Mouse (Mus musculus): ENCODE data around the gene Rbfox1. TPM values are rescaled to one million over a fixed set of nuclear protein-coding genes. Genes with fewer than 3 reads are reported as not detected.

The Rbfox1 gene
- polyA plus RNA-seq, 1 experiment from 2014 or later: 1.6 TPM

DNA sequence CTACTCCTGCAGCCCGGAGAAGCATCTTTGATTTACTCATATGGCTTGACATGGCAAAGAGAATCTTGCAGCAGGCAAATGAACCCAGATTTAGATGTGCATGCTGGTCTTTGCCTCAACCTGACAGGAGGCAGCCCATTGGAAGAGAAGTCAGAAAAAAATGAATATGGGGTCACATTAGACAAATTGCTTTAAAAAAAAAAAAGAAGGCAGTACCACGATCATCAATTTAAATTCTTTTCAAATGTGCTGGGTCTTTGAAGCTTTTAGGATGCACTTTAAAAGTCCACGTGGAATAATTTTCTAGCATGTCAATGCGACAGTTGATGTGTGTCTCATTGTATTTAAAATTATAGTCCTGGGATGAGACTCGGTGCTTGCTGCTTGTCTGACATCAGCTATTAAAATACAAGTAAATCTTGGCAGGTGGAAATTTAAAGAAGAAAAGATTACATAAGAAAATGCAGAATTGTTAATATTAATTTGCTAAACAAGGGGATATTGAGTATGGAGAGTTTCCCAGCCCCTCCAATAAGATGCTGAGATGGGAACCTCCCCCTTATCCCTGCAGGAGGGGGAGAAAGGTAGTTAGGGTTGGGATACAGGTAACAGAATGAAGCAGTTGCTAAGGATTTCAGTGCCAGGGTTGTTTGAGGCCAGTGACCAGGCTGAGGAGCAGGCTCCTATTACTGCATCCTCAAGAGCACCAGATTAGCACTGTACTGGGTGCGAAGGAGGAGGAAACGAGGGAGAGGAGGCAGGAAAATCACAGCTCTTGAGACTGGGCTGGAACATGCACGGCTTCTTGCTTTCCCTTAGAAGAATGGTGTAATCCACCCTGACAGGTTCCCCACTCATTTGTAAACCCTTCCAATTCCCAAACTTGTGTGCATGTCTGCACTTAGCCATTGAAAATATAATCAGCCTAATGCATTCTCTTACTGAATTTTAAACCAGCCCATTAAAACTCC, 1274.0 kb downstream of the Rbfox1 start:
- Histone ChIP-seq H3K4me2 (ENCODE audit: low read depth, low read length) (no peak overlapping the region), H3K27ac (ENCODE audit: low read length) (no peak overlapping the region), H3K4me1 (replicated peaks; ENCODE audit: control insufficient read depth, insufficient read depth, low read length) (no peaks in the 10 kb centered on the region), H3K27me3 (ENCODE audit: control insufficient read depth, insufficient read depth, low read depth, low read length) (no peaks in the 10 kb centered on the region), H3K9ac (ENCODE audit: low read length) (no peak overlapping the region), H3K4me3 (ENCODE audit: low read length) (no peak overlapping the region), H3K36me3 (ENCODE audit: control insufficient read depth, insufficient read depth, low read length) (no peaks in the 10 kb centered on the region), H3K9me3 (ENCODE audit: control insufficient read depth, low read length) (no peaks in the 10 kb centered on the region)
- 74% methylated on average over 8 of the region's 8 CpGs for WGBS
- no peak for ATAC-seq (ENCODE audit: low read depth)

DNA sequence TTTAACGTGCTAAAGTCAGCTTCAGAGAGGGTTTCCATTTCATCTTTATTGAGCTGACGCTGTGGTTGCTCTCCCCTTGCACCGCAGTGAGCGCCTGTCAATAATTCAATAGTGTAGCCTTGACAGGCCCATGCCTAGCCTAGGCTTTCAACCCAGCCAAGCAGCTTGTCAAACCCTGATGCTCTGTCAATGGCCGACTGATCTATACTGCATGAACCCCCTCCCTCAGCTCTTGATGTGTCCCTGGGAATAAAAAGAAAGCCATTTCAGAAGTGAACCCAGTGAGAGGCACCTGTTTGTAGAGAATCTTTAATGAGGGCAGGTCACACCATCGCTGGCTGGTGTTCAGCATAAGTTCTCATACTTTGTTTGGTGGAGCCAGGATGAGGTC, 1274.7 kb downstream of the Rbfox1 start:
- no peak overlapping the region for H3K4me2 ChIP-seq (ENCODE audit: low read depth, low read length)
- no peak for ATAC-seq (ENCODE audit: low read depth)
- no peaks in the 10 kb centered on the region for H3K36me3 ChIP-seq (ENCODE audit: control insufficient read depth, insufficient read depth, low read length)
- no peak overlapping the region for H3K9ac ChIP-seq (ENCODE audit: low read length)
- 83% methylated on average over 6 of the region's 6 CpGs for WGBS
- no peaks in the 10 kb centered on the region for H3K9me3 ChIP-seq (ENCODE audit: control insufficient read depth, low read length)
- no peak overlapping the region for H3K27ac ChIP-seq (ENCODE audit: low read length)
- no peak overlapping the region for H3K4me3 ChIP-seq (ENCODE audit: low read length)
- H3K27me3 ChIP-seq (ENCODE audit: control insufficient read depth, insufficient read depth, low read depth, low read length): no peaks in the 10 kb centered on the region
- H3K4me1 ChIP-seq (replicated peaks; ENCODE audit: control insufficient read depth, insufficient read depth, low read length): no peaks in the 10 kb centered on the region

DNA sequence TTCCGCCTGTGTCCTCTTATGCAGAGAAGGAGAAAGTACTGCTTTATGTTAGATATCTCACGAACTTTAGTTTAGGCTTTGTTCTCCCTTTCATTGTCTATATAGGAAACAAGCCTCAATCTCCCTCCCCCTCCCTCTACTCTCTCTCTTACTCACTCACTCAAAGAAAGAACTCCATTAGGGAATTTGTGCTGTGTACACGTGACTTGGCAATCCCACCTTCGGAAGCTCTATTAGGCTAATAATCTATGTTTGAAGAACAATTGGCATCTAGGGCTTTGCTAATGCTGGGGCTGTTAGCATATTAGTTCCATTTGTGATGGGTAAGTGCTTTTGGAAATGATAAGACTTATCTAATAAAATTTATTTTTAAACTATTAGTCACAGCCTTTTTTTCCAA, 1277.0 kb downstream of the Rbfox1 start:
- H3K9ac ChIP-seq (ENCODE audit: low read length): no peak overlapping the region
- H3K4me2 ChIP-seq (ENCODE audit: low read depth, low read length): no peak overlapping the region
- H3K4me3 ChIP-seq (ENCODE audit: low read length): no peak overlapping the region
- H3K27me3 ChIP-seq (ENCODE audit: control insufficient read depth, insufficient read depth, low read depth, low read length): no peaks in the 10 kb centered on the region
- H3K9me3 ChIP-seq (ENCODE audit: control insufficient read depth, low read length): no peaks in the 10 kb centered on the region
- H3K4me1 ChIP-seq (replicated peaks; ENCODE audit: control insufficient read depth, insufficient read depth, low read length): no peaks in the 10 kb centered on the region
- H3K27ac ChIP-seq (ENCODE audit: low read length): no peak overlapping the region
- 69% methylated on average over 4 of the region's 4 CpGs for WGBS
- no peak for ATAC-seq (ENCODE audit: low read depth)
- H3K36me3 ChIP-seq (ENCODE audit: control insufficient read depth, insufficient read depth, low read length): no peaks in the 10 kb centered on the region

DNA sequence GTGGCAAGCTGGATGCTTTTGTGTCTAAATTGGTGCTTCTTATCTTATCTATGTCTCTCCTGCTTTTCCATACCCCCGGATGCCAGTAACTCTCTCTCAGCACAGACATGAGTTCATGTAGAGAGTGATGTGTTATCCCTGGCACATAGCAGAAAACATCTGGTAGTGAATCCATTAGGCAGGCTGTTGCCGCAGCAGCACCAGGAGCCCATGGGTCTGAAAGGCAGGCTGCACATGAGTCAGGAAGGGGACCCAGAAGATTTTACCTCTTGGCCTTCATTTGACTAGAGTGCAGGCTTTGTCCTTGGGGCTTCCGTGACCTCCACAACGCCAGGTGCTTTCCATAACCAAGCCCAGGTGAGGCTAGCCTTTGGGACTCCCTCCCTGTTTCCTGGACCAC, 1278.5 kb downstream of the Rbfox1 start:
- Histone ChIP-seq H3K4me3 (ENCODE audit: low read length) (no peak overlapping the region), H3K4me1 (replicated peaks; ENCODE audit: control insufficient read depth, insufficient read depth, low read length) (no peaks in the 10 kb centered on the region), H3K27me3 (ENCODE audit: control insufficient read depth, insufficient read depth, low read depth, low read length) (no peaks in the 10 kb centered on the region), H3K36me3 (ENCODE audit: control insufficient read depth, insufficient read depth, low read length) (no peaks in the 10 kb centered on the region), H3K27ac (ENCODE audit: low read length) (no peak overlapping the region), H3K9ac (ENCODE audit: low read length) (no peak overlapping the region), H3K4me2 (ENCODE audit: low read depth, low read length) (no peak overlapping the region), H3K9me3 (ENCODE audit: control insufficient read depth, low read length) (no peaks in the 10 kb centered on the region)
- no peak for ATAC-seq (ENCODE audit: low read depth)
- 71% methylated on average over 4 of the region's 4 CpGs for WGBS

DNA sequence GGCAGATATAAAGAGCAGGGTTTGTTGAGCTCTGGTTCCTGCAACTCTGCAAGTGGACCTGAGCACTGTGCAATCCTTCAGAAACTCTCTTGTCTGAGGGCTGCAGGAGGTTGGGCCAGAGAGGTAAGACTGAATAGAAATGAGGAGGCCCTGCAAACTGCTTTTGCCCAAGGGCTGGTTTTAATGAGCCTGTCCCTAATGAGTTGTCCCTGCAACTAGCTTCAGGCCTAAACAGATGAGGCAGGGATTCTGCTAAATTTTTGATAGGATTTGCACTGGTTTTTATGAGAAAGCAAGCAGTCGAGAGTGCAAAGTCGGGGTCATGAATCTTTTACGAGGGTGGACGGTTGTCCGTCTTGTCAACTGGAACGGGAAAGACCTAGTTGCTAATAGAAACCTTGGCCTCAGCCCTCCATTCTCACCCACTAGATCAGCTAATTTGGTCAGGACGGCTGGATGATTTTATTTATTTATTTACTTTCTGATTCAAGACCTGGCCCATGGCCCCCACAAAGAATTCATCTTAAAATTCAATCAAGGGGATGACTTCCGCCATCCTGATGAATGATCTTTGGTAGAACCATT, 1279.1 kb downstream of the Rbfox1 start:
- no peak overlapping the region for H3K4me3 ChIP-seq (ENCODE audit: low read length)
- H3K4me1 ChIP-seq (replicated peaks; ENCODE audit: control insufficient read depth, insufficient read depth, low read length): no peaks in the 10 kb centered on the region
- no peak overlapping the region for H3K4me2 ChIP-seq (ENCODE audit: low read depth, low read length)
- no peaks in the 10 kb centered on the region for H3K27me3 ChIP-seq (ENCODE audit: control insufficient read depth, insufficient read depth, low read depth, low read length)
- no peak overlapping the region for H3K9ac ChIP-seq (ENCODE audit: low read length)
- H3K27ac ChIP-seq (ENCODE audit: low read length): no peak overlapping the region
- 78% methylated on average over 8 of the region's 8 CpGs for WGBS
- no peaks in the 10 kb centered on the region for H3K9me3 ChIP-seq (ENCODE audit: control insufficient read depth, low read length)
- H3K36me3 ChIP-seq (ENCODE audit: control insufficient read depth, insufficient read depth, low read length): no peaks in the 10 kb centered on the region
- no peak for ATAC-seq (ENCODE audit: low read depth)

DNA sequence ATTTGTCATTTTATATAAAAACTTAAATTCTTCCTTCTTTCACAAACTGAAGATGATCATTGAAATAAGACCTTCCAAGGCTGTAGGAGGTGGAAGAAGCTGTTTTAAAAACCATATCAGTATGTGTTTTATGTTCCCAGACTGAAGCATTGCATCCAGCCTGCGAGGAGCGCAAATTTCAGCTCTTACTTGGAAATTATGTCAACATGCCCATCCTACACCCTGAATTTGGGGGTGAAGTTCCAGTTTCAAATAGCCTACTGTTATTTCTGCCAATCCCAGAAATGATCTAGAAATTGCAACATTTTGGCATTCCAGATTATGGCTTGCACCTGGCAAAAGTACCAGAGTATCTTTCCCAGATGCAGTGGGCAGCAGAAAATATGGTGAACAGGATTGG, 1290.8 kb downstream of the Rbfox1 start:
- Histone ChIP-seq H3K9ac (ENCODE audit: low read length) (no peak overlapping the region), H3K36me3 (ENCODE audit: control insufficient read depth, insufficient read depth, low read length) (no peaks in the 10 kb centered on the region), H3K27ac (ENCODE audit: low read length) (no peak overlapping the region), H3K9me3 (ENCODE audit: control insufficient read depth, low read length) (no peaks in the 10 kb centered on the region), H3K4me2 (ENCODE audit: low read depth, low read length) (no peak overlapping the region), H3K4me3 (ENCODE audit: low read length) (no peak overlapping the region), H3K4me1 (replicated peaks; ENCODE audit: control insufficient read depth, insufficient read depth, low read length) (no peaks in the 10 kb centered on the region), H3K27me3 (ENCODE audit: control insufficient read depth, insufficient read depth, low read depth, low read length) (no peaks in the 10 kb centered on the region)
- 86% methylated on average over 2 of the region's 2 CpGs for WGBS
- no peak for ATAC-seq (ENCODE audit: low read depth)

DNA sequence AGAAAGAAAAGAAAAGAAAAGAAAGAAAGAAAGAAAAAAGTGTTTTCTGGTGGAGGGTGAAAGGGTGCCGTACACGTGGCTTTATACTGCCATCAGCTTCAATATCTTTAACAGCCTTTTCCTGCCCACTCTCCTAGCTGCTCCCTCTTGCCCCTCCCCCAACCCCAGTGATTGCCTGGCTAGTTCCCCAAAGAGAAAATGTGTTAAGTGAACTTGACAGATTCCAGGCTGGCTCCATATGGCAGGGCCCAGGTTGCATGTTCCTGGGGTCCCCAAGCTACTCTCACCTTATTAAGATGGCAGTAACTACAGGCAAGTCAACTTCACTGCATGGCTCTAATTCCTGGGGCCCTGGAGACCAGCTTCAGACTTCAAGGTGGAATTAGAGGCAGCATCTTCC, 1302.6 kb downstream of the Rbfox1 start:
- WGBS: 33% methylated on average over 2 of the region's 2 CpGs

DNA sequence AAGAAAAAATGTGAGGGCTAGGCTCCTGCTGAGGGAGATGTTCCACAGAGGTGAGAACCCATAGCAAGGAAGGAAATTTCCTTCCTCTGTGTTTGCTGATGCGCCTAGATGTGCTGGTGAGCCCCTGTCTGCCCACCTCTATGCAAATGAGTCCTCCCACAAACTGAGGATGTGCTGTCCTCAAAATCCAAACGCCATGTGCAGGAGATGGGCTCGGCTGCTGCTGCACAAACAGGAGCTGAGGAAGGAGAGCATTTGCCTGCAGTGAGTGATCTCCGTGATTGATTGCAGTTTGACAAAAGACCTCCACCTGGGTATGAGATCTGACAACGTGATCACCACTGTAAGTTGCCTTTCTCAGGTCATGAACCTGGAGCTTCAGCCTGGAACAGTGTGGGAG, 1308.4 kb downstream of the Rbfox1 start:
- H3K4me3 ChIP-seq (ENCODE audit: low read length): no peak overlapping the region
- no peak for ATAC-seq (ENCODE audit: low read depth)
- WGBS: 45% methylated on average over 5 of the region's 5 CpGs
- no peak overlapping the region for H3K4me2 ChIP-seq (ENCODE audit: low read depth, low read length)
- no peaks in the 10 kb centered on the region for H3K4me1 ChIP-seq (replicated peaks; ENCODE audit: control insufficient read depth, insufficient read depth, low read length)
- no peak overlapping the region for H3K9ac ChIP-seq (ENCODE audit: low read length)
- H3K27ac ChIP-seq (ENCODE audit: low read length): no peak overlapping the region
- no peaks in the 10 kb centered on the region for H3K36me3 ChIP-seq (ENCODE audit: control insufficient read depth, insufficient read depth, low read length)
- no peaks in the 10 kb centered on the region for H3K27me3 ChIP-seq (ENCODE audit: control insufficient read depth, insufficient read depth, low read depth, low read length)
- no peaks in the 10 kb centered on the region for H3K9me3 ChIP-seq (ENCODE audit: control insufficient read depth, low read length)

More for the DNA sequence above, 1302.6 kb downstream of the Rbfox1 start:
- Histone ChIP-seq H3K4me2 (ENCODE audit: low read depth, low read length) (no peak overlapping the region), H3K9ac (ENCODE audit: low read length) (no peak overlapping the region), H3K4me3 (ENCODE audit: low read length) (no peak overlapping the region), H3K36me3 (ENCODE audit: control insufficient read depth, insufficient read depth, low read length) (no peaks in the 10 kb centered on the region), H3K27ac (ENCODE audit: low read length) (no peak overlapping the region), H3K4me1 (replicated peaks; ENCODE audit: control insufficient read depth, insufficient read depth, low read length) (no peaks in the 10 kb centered on the region), H3K27me3 (ENCODE audit: control insufficient read depth, insufficient read depth, low read depth, low read length) (no peaks in the 10 kb centered on the region), H3K9me3 (ENCODE audit: control insufficient read depth, low read length) (no peaks in the 10 kb centered on the region)
- no peak for ATAC-seq (ENCODE audit: low read depth)

DNA sequence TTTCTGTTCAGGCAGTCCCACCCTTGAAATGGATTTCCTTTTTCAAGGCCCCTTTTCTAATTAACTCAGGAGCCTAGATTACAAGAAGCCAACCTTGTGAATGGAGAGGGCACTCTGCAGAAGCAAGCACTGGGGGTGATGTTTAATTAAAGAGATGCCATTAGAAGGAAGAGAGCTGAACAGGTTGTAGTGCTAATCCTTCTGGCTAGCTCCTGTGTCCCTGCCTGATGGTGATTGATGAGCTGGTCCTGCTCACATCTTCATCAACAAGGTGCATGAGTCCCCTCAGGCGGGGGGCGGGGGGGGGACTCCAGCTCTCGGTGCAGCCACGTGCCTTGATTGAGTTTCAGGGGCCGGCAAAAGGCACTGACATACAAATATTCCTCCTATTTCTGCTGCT, 1312.8 kb downstream of the Rbfox1 start:
- no peak overlapping the region for H3K27ac ChIP-seq (ENCODE audit: low read length)
- H3K4me2 ChIP-seq (ENCODE audit: low read depth, low read length): no peak overlapping the region
- H3K9me3 ChIP-seq (ENCODE audit: control insufficient read depth, low read length): no peaks in the 10 kb centered on the region
- H3K4me1 ChIP-seq (replicated peaks; ENCODE audit: control insufficient read depth, insufficient read depth, low read length): no peaks in the 10 kb centered on the region
- no peak overlapping the region for H3K4me3 ChIP-seq (ENCODE audit: low read length)
- no peaks in the 10 kb centered on the region for H3K36me3 ChIP-seq (ENCODE audit: control insufficient read depth, insufficient read depth, low read length)
- WGBS: 84% methylated on average over 5 of the region's 5 CpGs
- H3K27me3 ChIP-seq (ENCODE audit: control insufficient read depth, insufficient read depth, low read depth, low read length): no peaks in the 10 kb centered on the region
- H3K9ac ChIP-seq (ENCODE audit: low read length): no peak overlapping the region
- no peak for ATAC-seq (ENCODE audit: low read depth)

Data from lung, embryonic 16.5 days (tissue).